Mouse (Mus musculus): Measurements from ENCODE around the gene Pex10. TPM values are rescaled to one million over a fixed set of nuclear protein-coding genes. Genes with fewer than 3 reads are reported as not detected.
A peak's percentile ranks its signal among the peaks of the same experiment; 100 is the strongest.

Pex10 gene
- polyA plus RNA-seq, 1 experiment from 2014 or later = 22.2 TPM

DNA sequence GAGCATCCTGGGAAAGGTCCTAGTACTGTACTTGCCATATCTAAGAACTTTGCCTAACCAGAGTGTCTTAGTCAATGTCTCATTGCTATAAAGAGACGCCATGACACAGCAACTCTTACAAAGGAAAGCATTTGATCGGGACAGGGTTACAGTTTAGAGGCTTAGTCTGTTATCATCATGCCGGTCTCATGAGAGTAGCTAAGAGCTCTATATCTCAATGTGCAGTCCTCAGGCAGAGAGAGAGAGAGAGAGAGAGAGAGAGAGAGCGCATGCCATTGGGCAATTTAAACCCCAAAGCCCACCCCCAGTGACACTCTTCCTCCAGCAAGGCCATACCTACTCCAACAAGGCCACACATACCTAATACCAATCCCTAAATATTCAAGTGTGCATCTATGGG is 41.1 kb downstream of the Pex10 start:
- no peak overlapping the region for H3K27ac ChIP-seq
- H3K27me3 ChIP-seq (ENCODE audit: poor library complexity, severe bottlenecking) = no peaks in the 10 kb centered on the region
- no peaks in the 10 kb centered on the region for H3K36me3 ChIP-seq (replicated peaks)
- 96% methylated on average over 4 of the region's 4 CpGs for WGBS
- DNase-seq (ENCODE audit: extremely low spot score, low spot score) = no peak
- H3K9me3 ChIP-seq = no peaks in the 10 kb centered on the region
- no peak overlapping the region for H3K4me3 ChIP-seq
- no peaks in the 10 kb centered on the region for H3K4me1 ChIP-seq

DNA sequence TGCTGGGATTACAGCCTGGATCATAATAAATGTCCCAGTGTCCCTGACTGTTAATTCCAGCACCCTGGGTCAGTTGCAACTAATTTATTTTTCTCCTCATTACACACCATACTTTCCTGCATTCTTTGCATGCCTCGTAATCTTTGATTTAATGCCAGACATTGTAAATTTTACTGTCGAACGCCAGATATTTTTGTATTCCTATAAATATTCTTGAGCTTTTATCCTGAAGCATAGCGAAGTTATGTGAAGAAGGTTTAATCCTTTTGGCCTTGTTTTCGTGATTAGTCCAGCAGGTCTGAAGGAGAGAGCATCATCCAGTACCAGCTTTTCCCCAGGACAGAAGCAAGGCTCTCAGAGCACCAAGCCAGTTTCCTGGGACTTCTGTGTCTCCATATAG is 42.7 kb downstream of the Pex10 start:
- Histone ChIP-seq H3K27me3 (ENCODE audit: poor library complexity, severe bottlenecking) (no peaks in the 10 kb centered on the region), H3K4me3 (no peak overlapping the region), H3K27ac (no peak overlapping the region), H3K4me1 (peaks cover 8% of the 10 kb centered on the region), H3K36me3 (replicated peaks) (no peaks in the 10 kb centered on the region), H3K9me3 (no peaks in the 10 kb centered on the region)
- whole genome bisulfite sequencing = 90% methylated on average over 5 of the region's 5 CpGs
- DNase-seq (ENCODE audit: extremely low spot score, low spot score) = no peak

DNA sequence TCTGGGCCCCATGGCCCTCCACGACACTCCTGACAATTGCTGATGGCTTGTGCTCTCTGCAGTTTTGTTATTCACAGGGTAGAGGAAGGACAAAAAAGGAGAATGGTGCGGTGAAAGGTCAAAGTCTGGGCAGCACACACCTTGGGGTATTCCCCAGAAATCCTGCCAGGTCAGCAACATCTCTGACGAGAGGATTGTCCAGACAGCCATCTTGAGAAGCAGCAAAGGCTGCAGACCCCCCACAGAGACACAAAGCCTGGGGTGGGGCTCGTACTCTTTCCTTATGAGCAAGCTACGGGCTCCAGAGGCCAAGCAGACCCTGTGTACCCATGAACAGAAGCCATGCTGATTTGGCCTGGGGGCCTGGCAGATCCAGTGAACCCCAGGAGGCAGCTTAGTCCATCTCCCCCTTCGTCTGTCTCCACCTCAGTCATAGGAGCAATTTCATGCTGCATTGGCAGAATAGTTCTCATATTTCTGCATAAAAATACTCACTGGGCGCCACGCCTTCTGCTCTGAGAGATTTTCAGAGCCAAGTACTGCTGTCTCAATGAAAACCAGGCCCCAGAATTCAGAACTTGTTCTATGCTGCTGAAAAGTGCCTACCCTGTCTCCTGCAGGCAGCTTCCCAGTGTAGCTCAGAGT is 47.1 kb downstream of the Pex10 start:
- Histone ChIP-seq H3K4me3 (no peak overlapping the region), H3K27ac (peak overlapping the region; percentile 27)
- 69% methylated on average over 8 of the region's 8 CpGs for WGBS

DNA sequence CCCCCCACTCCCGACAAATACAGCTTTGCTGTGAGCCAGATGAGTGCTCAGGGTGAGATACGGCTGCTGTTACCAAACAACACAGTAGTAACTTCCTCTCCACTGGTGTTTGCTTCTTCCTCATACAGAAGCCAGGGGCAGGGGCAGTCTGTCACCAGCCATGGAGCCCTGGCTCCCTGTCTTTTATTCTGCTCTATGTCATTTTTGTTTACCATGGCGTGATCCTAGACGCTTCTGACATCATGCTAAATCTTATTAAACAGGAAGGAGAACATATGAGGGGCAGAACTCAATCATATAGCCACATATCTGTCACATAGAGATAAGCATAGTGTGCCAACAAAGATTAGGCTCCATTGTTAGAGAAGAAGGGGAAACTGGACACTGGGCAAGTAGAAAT is 49.8 kb downstream of the Pex10 start:
- Histone ChIP-seq H3K27ac (0 out of 2 replicates have a peak overlapping the region, but pooled peaks have one; percentile 26), H3K27me3 (ENCODE audit: poor library complexity, severe bottlenecking) (no peaks in the 10 kb centered on the region), H3K36me3 (replicated peaks) (no peaks in the 10 kb centered on the region), H3K4me3 (no peak overlapping the region), H3K4me1 (peaks cover 50% of the 10 kb centered on the region), H3K9me3 (no peaks in the 10 kb centered on the region)
- WGBS = 83% methylated on average over 4 of the region's 4 CpGs
- DNase-seq (ENCODE audit: extremely low spot score, low spot score) = no peak

More for the DNA sequence above, 47.1 kb downstream of the Pex10 start:
- Histone ChIP-seq H3K36me3 (replicated peaks) (no peaks in the 10 kb centered on the region), H3K27me3 (ENCODE audit: poor library complexity, severe bottlenecking) (no peaks in the 10 kb centered on the region), H3K4me1 (peaks cover 31% of the 10 kb centered on the region), H3K9me3 (no peaks in the 10 kb centered on the region)
- DNase-seq (ENCODE audit: extremely low spot score, low spot score) = no peak

DNA sequence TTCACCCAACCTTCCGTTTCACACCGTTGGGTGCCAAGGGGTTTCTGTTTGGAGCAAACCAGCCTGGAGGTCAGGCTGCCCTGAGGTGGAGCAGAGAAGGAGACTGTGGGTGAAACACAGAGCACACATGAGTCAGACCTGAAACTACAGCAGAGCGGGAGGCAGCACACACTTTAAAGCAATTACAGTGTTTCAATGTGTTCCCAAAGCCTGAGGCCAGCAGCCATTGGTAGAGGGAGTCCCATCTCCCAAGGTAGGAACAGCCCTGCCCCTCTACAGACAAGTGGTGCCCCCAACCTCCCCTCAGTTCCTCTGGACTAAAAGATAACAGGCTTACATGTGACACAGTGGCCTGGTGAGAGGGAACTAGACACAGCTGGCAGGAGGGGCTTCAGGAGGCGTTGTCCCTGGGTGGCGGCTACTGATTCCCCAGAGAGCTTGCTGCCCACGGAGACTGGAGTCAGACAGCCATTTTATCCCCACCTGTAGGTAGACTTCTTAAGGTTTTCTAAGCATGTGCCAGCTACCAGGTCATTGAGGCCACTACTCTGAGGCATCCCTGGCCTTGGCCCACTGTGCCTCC is 50.7 kb downstream of the Pex10 start:
- 80% methylated on average over 6 of the region's 6 CpGs for whole genome bisulfite sequencing
- Histone ChIP-seq H3K4me1 (peaks cover 59% of the 10 kb centered on the region), H3K36me3 (replicated peaks) (no peaks in the 10 kb centered on the region), H3K4me3 (no peak overlapping the region; the same call in 1 of the 2 replicates), H3K27ac (peak overlapping the region; percentile 9), H3K9me3 (no peaks in the 10 kb centered on the region), H3K27me3 (ENCODE audit: poor library complexity, severe bottlenecking) (no peaks in the 10 kb centered on the region)
- DNase-seq (ENCODE audit: extremely low spot score, low spot score) = no peak

DNA sequence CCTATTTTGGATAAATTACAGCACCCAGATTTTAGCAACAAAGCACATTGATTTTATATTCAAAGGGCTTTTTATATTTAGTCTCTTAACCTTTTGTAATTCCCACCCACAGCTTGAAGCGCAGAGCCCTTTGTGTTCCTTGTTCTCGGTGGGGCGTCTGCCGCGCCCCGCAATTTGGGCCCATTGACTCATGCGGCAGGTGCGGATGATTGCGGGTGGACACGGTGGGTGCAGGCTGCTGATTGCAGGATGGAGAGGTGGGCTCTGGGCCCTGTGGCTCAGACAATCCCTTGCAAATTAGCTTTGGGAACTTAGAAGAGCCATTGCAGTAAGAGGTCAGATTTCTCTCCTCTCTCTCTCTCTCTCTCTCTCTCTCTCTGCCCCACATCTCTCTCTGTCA is 51.5 kb downstream of the Pex10 start:
- Histone ChIP-seq H3K27me3 (ENCODE audit: poor library complexity, severe bottlenecking) (no peaks in the 10 kb centered on the region), H3K27ac (no peak overlapping the region; the same call in 1 of the 2 replicates), H3K4me3 (no peak overlapping the region), H3K36me3 (replicated peaks) (no peaks in the 10 kb centered on the region), H3K4me1 (peaks cover 67% of the 10 kb centered on the region), H3K9me3 (no peaks in the 10 kb centered on the region)
- 79% methylated on average over 10 of the region's 10 CpGs for WGBS
- no peak for DNase-seq (ENCODE audit: extremely low spot score, low spot score)

DNA sequence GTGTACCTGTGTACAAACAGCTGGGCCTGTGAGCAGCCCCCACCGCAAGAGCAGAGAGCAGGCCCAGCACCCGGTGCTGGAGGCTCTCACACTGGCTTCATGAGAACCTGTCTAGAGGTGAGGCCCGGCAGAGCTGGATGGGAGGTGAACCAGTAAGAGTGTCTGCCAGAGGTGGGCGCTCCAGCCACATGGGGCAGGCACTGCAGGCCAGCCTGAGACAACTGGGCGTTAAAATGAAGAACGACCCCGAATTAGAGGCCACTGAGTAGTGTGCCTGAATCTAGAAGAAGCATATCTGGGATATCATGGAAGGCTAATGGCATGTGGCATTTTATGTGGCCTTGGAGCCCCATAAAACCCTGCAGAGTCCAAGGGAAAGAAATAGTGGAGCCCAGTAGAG is 53.2 kb downstream of the Pex10 start:
- Histone ChIP-seq H3K27me3 (ENCODE audit: poor library complexity, severe bottlenecking) (no peaks in the 10 kb centered on the region), H3K9me3 (no peaks in the 10 kb centered on the region), H3K4me3 (no peak overlapping the region), H3K27ac (no peak overlapping the region), H3K36me3 (replicated peaks) (no peaks in the 10 kb centered on the region), H3K4me1 (peaks cover 71% of the 10 kb centered on the region)
- WGBS = 89% methylated on average over 7 of the region's 7 CpGs
- no peak for DNase-seq (ENCODE audit: extremely low spot score, low spot score)

DNA sequence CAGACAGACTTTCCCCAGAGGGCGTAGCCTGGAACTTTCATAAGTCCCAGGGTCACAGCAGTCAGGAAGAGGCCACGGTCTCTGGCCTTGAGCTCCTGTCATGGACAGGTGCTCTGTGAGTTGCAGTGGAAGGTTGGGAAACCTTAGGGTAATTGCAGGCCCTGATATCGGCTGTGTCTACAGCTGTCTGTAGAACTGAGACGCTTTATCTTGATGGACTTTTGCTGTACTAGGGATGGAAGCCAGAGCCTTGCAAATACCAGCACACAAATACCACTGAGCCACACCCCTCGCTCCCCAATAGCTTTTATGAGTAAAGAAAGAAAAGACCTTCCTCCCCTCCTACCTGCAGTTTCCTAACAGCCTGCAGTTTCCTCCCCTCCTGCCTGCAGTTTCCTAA is 53.8 kb downstream of the Pex10 start:
- H3K4me1 ChIP-seq = peaks cover 77% of the 10 kb centered on the region
- WGBS = 82% methylated on average over 5 of the region's 5 CpGs

DNA sequence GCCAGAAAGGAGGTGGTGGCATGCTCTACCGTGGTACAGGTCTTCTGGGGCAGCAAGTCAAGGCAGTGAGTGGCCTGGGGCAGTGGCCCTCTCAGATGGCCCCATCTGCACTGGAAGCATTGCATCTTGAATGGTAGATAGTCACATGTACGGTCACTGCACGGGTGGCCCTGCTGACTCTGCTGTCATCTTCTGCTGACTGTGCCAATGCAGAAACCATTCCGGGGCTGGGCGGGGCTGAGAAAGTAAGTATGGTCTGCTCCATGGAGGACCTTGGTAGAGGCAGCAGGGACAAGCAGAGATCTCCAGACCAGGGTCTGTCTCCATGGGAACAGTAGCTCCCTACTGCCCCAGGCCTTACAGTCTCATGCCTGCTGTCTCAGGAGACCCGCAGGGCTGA is 54.4 kb downstream of the Pex10 start:
- Histone ChIP-seq H3K36me3 (replicated peaks) (no peaks in the 10 kb centered on the region), H3K9me3 (no peaks in the 10 kb centered on the region), H3K27me3 (ENCODE audit: poor library complexity, severe bottlenecking) (0 out of 2 replicates have a peak, but pooled peaks cover 2% of the 10 kb centered on the region), H3K27ac (peak overlapping the region; percentile 59), H3K4me3 (no peak overlapping the region), H3K4me1 (peaks cover 79% of the 10 kb centered on the region)
- 90% methylated on average over 6 of the region's 6 CpGs for WGBS
- no peak for DNase-seq (ENCODE audit: extremely low spot score, low spot score)

More for the DNA sequence above, 53.8 kb downstream of the Pex10 start:
- Histone ChIP-seq H3K36me3 (replicated peaks) (no peaks in the 10 kb centered on the region), H3K27me3 (ENCODE audit: poor library complexity, severe bottlenecking) (no peaks in the 10 kb centered on the region), H3K27ac (peak overlapping the region; percentile 59), H3K9me3 (no peaks in the 10 kb centered on the region), H3K4me3 (no peak overlapping the region)
- DNase-seq (ENCODE audit: extremely low spot score, low spot score) = no peak

Other genes with a start within 250 kb of the Pex10 start
- gene Ttc34, start 229.6 kb upstream of the Pex10 start, polyA plus RNA-seq (2016; fragmentation: Nextera tagmentation; extraction: Ambion mirVana) = 0.58 and 0.61 TPM in 2 replicates
- gene Mmel1, start 197.4 kb upstream of the Pex10 start, polyA plus RNA-seq (2016; fragmentation: Nextera tagmentation; extraction: Ambion mirVana) = 0.09 and 0.14 TPM in 2 replicates
- gene Fam213b, start 167.9 kb upstream of the Pex10 start, polyA plus RNA-seq (2016; fragmentation: Nextera tagmentation; extraction: Ambion mirVana) = 36.1 and 36.3 TPM in 2 replicates
- gene Tnfrsf14, start 138.5 kb upstream of the Pex10 start, polyA plus RNA-seq (2016; fragmentation: Nextera tagmentation; extraction: Ambion mirVana) = 0.68 and 0.93 TPM in 2 replicates
- 272 and 295 TPM in 2 replicates for gene Hes5, start 106.1 kb upstream of the Pex10 start, polyA plus RNA-seq (2016; fragmentation: Nextera tagmentation; extraction: Ambion mirVana)
- gene Pank4, start 102.9 kb upstream of the Pex10 start, polyA plus RNA-seq (2016; fragmentation: Nextera tagmentation; extraction: Ambion mirVana) = 46.8 and 51.8 TPM in 2 replicates
- 0.43 and 0.64 TPM in 2 replicates for gene Plch2, start 10.2 kb upstream of the Pex10 start, polyA plus RNA-seq (2016; fragmentation: Nextera tagmentation; extraction: Ambion mirVana)
- 133 and 137 TPM in 2 replicates for gene Rer1, start 19.4 kb downstream of the Pex10 start, polyA plus RNA-seq (2016; fragmentation: Nextera tagmentation; extraction: Ambion mirVana)
- 4.5 and 6.8 TPM in 2 replicates for gene Morn1, start 19.6 kb downstream of the Pex10 start, polyA plus RNA-seq (2016; fragmentation: Nextera tagmentation; extraction: Ambion mirVana)
- gene Ski, start 155.6 kb downstream of the Pex10 start, polyA plus RNA-seq (2016; fragmentation: Nextera tagmentation; extraction: Ambion mirVana) = 8.6 and 9.7 TPM in 2 replicates
- gene Faap20, start 182.8 kb downstream of the Pex10 start, polyA plus RNA-seq (2016; fragmentation: Nextera tagmentation; extraction: Ambion mirVana) = 108 and 110 TPM in 2 replicates